Mouse (Mus musculus) small intestine, adult 2 months (tissue): ENCODE measurements around the gene Pde5a.

ENCODE experiments used
- CTCF ChIP-seq: fragments of 200-500 bp; IDR thresholded peaks from 2 replicates; pipeline ENCODE4 v1.5.1; 2012; ENCODE audit warnings: low read depth, mild to moderate bottlenecking, control low read depth, inconsistent platforms, low read length, moderate library complexity, mixed read lengths; ENCODE audit not compliant: insufficient replicate concordance, insufficient read length; ENCODE audit errors: extremely low read depth
- POLR2A ChIP-seq: fragments of 200-500 bp; IDR thresholded peaks from 2 replicates; pipeline ENCODE4 v1.6.1; 2012; ENCODE audit warnings: low read depth, mild to moderate bottlenecking, control low read depth, inconsistent platforms, low read length, moderate library complexity

- TF ChIP-seq CTCF, result no peak
- no peak for TF ChIP-seq POLR2A
Observed at GRCm38 (mm10) chr3:122682352-122682751, 46.4 kb upstream of the Pde5a start.
